Mouse (Mus musculus) MEL (cell line): Measurements from ENCODE around the gene Mrm2. TPM values are rescaled to one million over a fixed set of nuclear protein-coding genes. Genes with fewer than 3 reads are reported as not detected.

ENCODE experiments used
- DNase-seq: peaks from one replicate; pipeline ENCODE4 v3.0.0; 2011; ENCODE audit warnings: low read depth, low spot score
- H3K27ac ChIP-seq: 2 replicates; pipeline ENCODE4 v1.5.1; 2012; ENCODE audit warnings: low read depth, mild to moderate bottlenecking, control low read depth, low read length, moderate library complexity; ENCODE audit not compliant: control insufficient read depth
- H3K27me3 ChIP-seq, 2 experiments: fragments of 150-350 bp in 1 of 2; sonication (generic) in 1 of 2; 2 replicates each; pipeline ENCODE4 v1.6.1; 2012; ENCODE audit warnings: low read length in 2 of 2, mild to moderate bottlenecking in 2 of 2, improper control_type of control experiment in 1 of 2, moderate library complexity in 1 of 2; ENCODE audit not compliant: insufficient read depth in 2 of 2, control insufficient read depth in 1 of 2
- H3K36me3 ChIP-seq, 2 experiments: 2 replicates each; pipeline ENCODE4 v1.6.1; 2012 to 2014; ENCODE audit warnings: low read length in 2 of 2, improper control_type of control experiment in 1 of 2, inconsistent platforms in 1 of 2, mild to moderate bottlenecking in 1 of 2; ENCODE audit not compliant: insufficient read depth in 2 of 2, control insufficient read depth in 1 of 2
- H3K4me1 ChIP-seq, 2 experiments: fragments of 150-350 bp in 1 of 2; sonication (generic) in 1 of 2; 2 replicates each; pipeline ENCODE4 v1.6.1; 2012; ENCODE audit warnings: low read length in 2 of 2, improper control_type of control experiment in 1 of 2, mild to moderate bottlenecking in 1 of 2; ENCODE audit not compliant: insufficient read depth in 2 of 2, control insufficient read depth in 1 of 2
- H3K4me3 ChIP-seq, 2 experiments: fragments of 150-350 bp in 1 of 2; sonication (generic) in 1 of 2; 2 replicates each; pipeline ENCODE4 v1.5.1; 2012; ENCODE audit warnings: low read depth in 2 of 2, low read length in 2 of 2, mild to moderate bottlenecking in 2 of 2, moderate library complexity in 2 of 2, control low read depth in 1 of 2, improper control_type of control experiment in 1 of 2; ENCODE audit not compliant: control insufficient read depth in 1 of 2, insufficient read depth in 1 of 2
- H3K79me2 ChIP-seq: 2 replicates; pipeline ENCODE4 v1.6.1; 2012; ENCODE audit warnings: mild to moderate bottlenecking, low read length, moderate library complexity; ENCODE audit not compliant: control insufficient read depth, poor library complexity, insufficient read depth
- H3K9ac ChIP-seq: 2 replicates; pipeline ENCODE4 v1.6.1; 2012; ENCODE audit warnings: low read depth, mild to moderate bottlenecking, control low read depth, low read length, moderate library complexity; ENCODE audit not compliant: control insufficient read depth, poor library complexity, severe bottlenecking
- H3K9me3 ChIP-seq: fragments of 150-350 bp; sonication (generic); replicated peaks from 2 replicates; pipeline ENCODE4 v1.6.1; 2012; ENCODE audit warnings: mild to moderate bottlenecking, low read length, improper control_type of control experiment, moderate library complexity; ENCODE audit not compliant: insufficient read depth
- BHLHE40 ChIP-seq: IDR thresholded peaks from 2 replicates; pipeline ENCODE4 v1.6.1; 2012; ENCODE audit warnings: low read depth, mild to moderate bottlenecking, inconsistent platforms, low read length, improper control_type of control experiment, borderline replicate concordance
- CHD2 ChIP-seq: IDR thresholded peaks from 2 replicates; pipeline ENCODE4 v1.6.1; 2011; ENCODE audit warnings: low read length, improper control_type of control experiment
- CTCF ChIP-seq, 3 experiments: IDR thresholded peaks in 2 of 3; conservative IDR thresholded peaks in 1 of 3; 2 replicates each; pipeline ENCODE4 v1.5.1; 2011 to 2012; ENCODE audit warnings: low read length in 3 of 3, low read depth in 2 of 3, mild to moderate bottlenecking in 2 of 3, improper control_type of control experiment in 1 of 3, inconsistent platforms in 1 of 3, mixed read lengths in 1 of 3, moderate library complexity in 1 of 3; ENCODE audit not compliant: control insufficient read depth in 1 of 3, insufficient read depth in 1 of 3, poor library complexity in 1 of 3, severe bottlenecking in 1 of 3
- E2F4 ChIP-seq: IDR thresholded peaks from 2 replicates; pipeline ENCODE4 v1.6.1; 2011; ENCODE audit warnings: low read depth, low read length, improper control_type of control experiment, borderline replicate concordance
- ELF1 ChIP-seq: IDR thresholded peaks from 2 replicates; pipeline ENCODE4 v1.6.1; 2014; ENCODE audit warnings: low read depth, mild to moderate bottlenecking, inconsistent platforms, low read length, improper control_type of control experiment, moderate library complexity
- GABPA ChIP-seq: IDR thresholded peaks from 2 replicates; pipeline ENCODE4 v1.6.1; 2012; ENCODE audit warnings: low read depth, mild to moderate bottlenecking, inconsistent platforms, low read length, improper control_type of control experiment, moderate library complexity
- HCFC1 ChIP-seq: IDR thresholded peaks from 2 replicates; pipeline ENCODE4 v1.6.1; 2012; ENCODE audit warnings: low read depth, mild to moderate bottlenecking, inconsistent platforms, low read length, improper control_type of control experiment, moderate library complexity
- JUND ChIP-seq: IDR thresholded peaks from 2 replicates; pipeline ENCODE4 v1.6.1; 2011; ENCODE audit warnings: low read depth, mild to moderate bottlenecking, improper control_type of control experiment, low read length
- KAT2A ChIP-seq: conservative IDR thresholded peaks from 2 replicates; pipeline ENCODE4 v1.6.1; 2012; ENCODE audit warnings: low read depth, low read length, improper control_type of control experiment, inconsistent platforms
- MAFK ChIP-seq: IDR thresholded peaks from 2 replicates; pipeline ENCODE4 v1.6.1; 2011; ENCODE audit warnings: low read depth, mild to moderate bottlenecking, low read length, improper control_type of control experiment, borderline replicate concordance
- MAZ ChIP-seq: IDR thresholded peaks from 2 replicates; pipeline ENCODE4 v1.6.1; 2012; ENCODE audit warnings: low read depth, mild to moderate bottlenecking, inconsistent platforms, low read length, improper control_type of control experiment
- MEF2A ChIP-seq: IDR thresholded peaks from 2 replicates; pipeline ENCODE4 v1.6.1; 2014; ENCODE audit warnings: low read depth, mild to moderate bottlenecking, inconsistent platforms, low read length, improper control_type of control experiment; ENCODE audit not compliant: poor library complexity, insufficient replicate concordance, severe bottlenecking; ENCODE audit errors: extremely low read depth
- MXI1 ChIP-seq: IDR thresholded peaks from 2 replicates; pipeline ENCODE4 v1.6.1; 2011; ENCODE audit warnings: mild to moderate bottlenecking, low read depth, low read length, improper control_type of control experiment
- MYB ChIP-seq: IDR thresholded peaks from 2 replicates; pipeline ENCODE4 v1.6.1; 2011; ENCODE audit warnings: mild to moderate bottlenecking, low read depth, low read length, improper control_type of control experiment
- NRF1 ChIP-seq: IDR thresholded peaks from 2 replicates; pipeline ENCODE4 v1.6.1; 2014; ENCODE audit warnings: low read depth, mild to moderate bottlenecking, inconsistent platforms, low read length, improper control_type of control experiment, moderate library complexity; ENCODE audit not compliant: poor library complexity, insufficient read depth, severe bottlenecking
- POLR2AphosphoS2 ChIP-seq: IDR thresholded peaks from 2 replicates; pipeline ENCODE4 v1.6.1; 2011; ENCODE audit warnings: low read length, improper control_type of control experiment
- RAD21 ChIP-seq: IDR thresholded peaks from 2 replicates; pipeline ENCODE4 v1.6.1; 2011; ENCODE audit warnings: mild to moderate bottlenecking, low read depth, low read length, improper control_type of control experiment
- SIN3A ChIP-seq: IDR thresholded peaks from 2 replicates; pipeline ENCODE4 v1.6.1; 2012; ENCODE audit warnings: low read length, improper control_type of control experiment, inconsistent platforms
- SMC3 ChIP-seq: IDR thresholded peaks from 2 replicates; pipeline ENCODE4 v1.6.1; 2011; ENCODE audit warnings: low read depth, low read length, improper control_type of control experiment
- TAL1 ChIP-seq: IDR thresholded peaks from 2 replicates; pipeline ENCODE4 v1.6.1; 2012; ENCODE audit warnings: mild to moderate bottlenecking, inconsistent platforms, low read length, moderate library complexity, mixed read lengths
- TBP ChIP-seq: IDR thresholded peaks from 2 replicates; pipeline ENCODE4 v1.8.0; 2011; ENCODE audit warnings: low read depth, low read length, improper control_type of control experiment
- TCF12 ChIP-seq: IDR thresholded peaks from 2 replicates; pipeline ENCODE4 v1.6.1; 2014; ENCODE audit warnings: low read depth, mild to moderate bottlenecking, inconsistent platforms, low read length, improper control_type of control experiment, moderate library complexity
- USF1 ChIP-seq: IDR thresholded peaks from 2 replicates; pipeline ENCODE4 v1.6.1; 2014; ENCODE audit warnings: low read depth, mild to moderate bottlenecking, inconsistent platforms, low read length, improper control_type of control experiment, moderate library complexity
- USF2 ChIP-seq, 2 experiments: IDR thresholded peaks; 2 replicates each; pipeline ENCODE4 v1.6.1; 2011 to 2012; ENCODE audit warnings: improper control_type of control experiment in 2 of 2, low read length in 2 of 2, borderline replicate concordance in 1 of 2, inconsistent platforms in 1 of 2, low read depth in 1 of 2, mild to moderate bottlenecking in 1 of 2; ENCODE audit not compliant: insufficient read depth in 1 of 2
- ZC3H11A ChIP-seq: IDR thresholded peaks from 2 replicates; pipeline ENCODE4 v1.6.1; 2012; ENCODE audit warnings: low read depth, mild to moderate bottlenecking, inconsistent platforms, low read length, improper control_type of control experiment
- ZMIZ1 ChIP-seq: IDR thresholded peaks from 2 replicates; pipeline ENCODE4 v1.6.1; 2012; ENCODE audit warnings: low read depth, mild to moderate bottlenecking, inconsistent platforms, low read length, improper control_type of control experiment, moderate library complexity
- polyA plus RNA-seq, 2 experiments: library from polyadenylated mRNA; stranded (reverse) in 1 of 2; unstranded in 1 of 2; fragments of >175 nt in 1 of 2; fragments of >200 nt in 1 of 2; gene quantifications; 2 replicates each; pipeline versions ENCODE4 v1.2.1 to v1.2.4; 2012; ENCODE audit warnings: low replicate concordance in 2 of 2, low read depth in 1 of 2; ENCODE audit not compliant: insufficient read length in 2 of 2, insufficient read depth in 1 of 2, missing spikeins in 1 of 2
- total RNA-seq: library from RNA; depleted of rRNA; stranded (reverse); fragments of 300-350 nt; gene quantifications from 2 replicates; pipeline ENCODE4 v1.2.3, GENCODE M21; 2012

Mrm2 gene
- total and polyA plus RNA-seq, 3 experiments = 14.1 to 15.3 TPM; not detected in 1

DNA sequence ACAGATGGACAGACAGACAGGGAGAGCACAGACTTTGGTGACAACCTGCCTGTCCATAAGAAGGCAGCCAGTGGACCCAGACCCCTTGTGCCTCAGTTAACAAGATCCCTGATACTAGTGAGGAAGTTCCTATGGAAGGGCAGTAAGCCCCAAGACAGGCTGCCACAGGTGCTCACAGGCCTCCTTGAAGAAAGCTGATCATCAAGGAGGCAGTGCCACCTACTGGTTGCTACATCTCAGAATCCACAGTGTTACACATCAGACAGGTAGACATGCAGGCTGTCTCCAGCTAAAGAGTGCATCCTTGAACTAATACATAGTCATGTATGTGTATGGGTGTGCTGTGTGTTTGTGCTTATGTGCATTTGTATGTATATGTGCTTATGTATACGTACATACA lies 39.5 kb downstream of the Mrm2 start:
- H3K79me2 ChIP-seq = no peaks in the 10 kb centered on the region
- no peak overlapping the region for H3K4me3 ChIP-seq
- no peaks in the 10 kb centered on the region for H3K27me3 ChIP-seq
- H3K9ac ChIP-seq = no peak overlapping the region
- no peaks in the 10 kb centered on the region for H3K9me3 ChIP-seq
- DNase-seq = peak; percentile 58
- TF ChIP-seq CTCF (IDR thresholded peaks at IDR 0.05 in 2 of 3, conservative IDR thresholded peaks at IDR 0.05 in 1 of 3; ENCODE audit: control insufficient read depth in 1 of 3, insufficient read depth in 1 of 3, low read depth in 2 of 3, low read length in 3 of 3, poor library complexity in 1 of 3, severe bottlenecking in 1 of 3) (peak; percentile 56 to 70 (median 62)), JUND (no peak), ELF1 (no peak), ZC3H11A (peak; percentile 24; the same call in 1 of the 2 replicates), MYB (no peak), SMC3 (peak; percentile 61), RAD21 (peak; percentile 68), MAFK (no peak), POLR2AphosphoS2 (no peak), KAT2A (no peak), TBP (no peak), TCF12 (no peak)
- peaks cover 0 to 25% of the 10 kb centered on the region in 2 experiments; a peak in 2 of 4 replicates for H3K36me3 ChIP-seq
- H3K4me1 ChIP-seq = no peaks in the 10 kb centered on the region
- no peak overlapping the region for H3K27ac ChIP-seq

DNA sequence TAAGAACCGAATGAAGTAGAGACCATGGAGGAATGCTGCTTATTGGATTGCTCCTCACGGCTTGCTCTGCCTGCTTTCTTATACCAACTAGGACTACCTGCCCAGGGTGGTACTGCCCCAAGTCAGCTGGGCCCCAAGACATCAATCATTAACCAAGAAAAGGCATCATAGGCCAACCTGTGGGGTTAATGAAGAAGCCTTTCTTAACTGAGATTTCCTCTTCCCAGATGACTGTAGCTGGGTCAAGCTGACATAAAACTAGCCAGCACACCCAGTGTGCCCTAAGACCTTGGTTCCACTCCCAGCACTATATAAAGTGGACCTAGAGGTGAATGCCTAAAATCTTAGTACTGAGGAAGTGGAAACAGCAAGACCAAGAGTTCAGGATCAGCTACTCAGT lies 42.5 kb downstream of the Mrm2 start:
- no peaks in the 10 kb centered on the region for H3K9me3 ChIP-seq
- no peaks in the 10 kb centered on the region for H3K4me1 ChIP-seq
- DNase-seq = no peak
- H3K79me2 ChIP-seq = no peaks in the 10 kb centered on the region
- H3K27ac ChIP-seq = no peak overlapping the region
- H3K4me3 ChIP-seq = no peak overlapping the region
- peaks cover 0 to 21% of the 10 kb centered on the region in 2 experiments; a peak in 2 of 4 replicates for H3K36me3 ChIP-seq
- no peak overlapping the region for H3K9ac ChIP-seq
- TF ChIP-seq TAL1 (no peak), MAZ (no peak), CHD2 (no peak), SIN3A (no peak)
- TF ChIP-seq, all 39 proteins: peak for 0
- H3K27me3 ChIP-seq = no peaks in the 10 kb centered on the region

GRCm38 (mm10) chr5:140288287-140288686 lies 43.4 kb downstream of the Mrm2 start:
- no peak overlapping the region for H3K4me3 ChIP-seq
- H3K27me3 ChIP-seq = no peaks in the 10 kb centered on the region
- no peaks in the 10 kb centered on the region for H3K79me2 ChIP-seq
- H3K36me3 ChIP-seq = peaks cover 0 to 21% of the 10 kb centered on the region in 2 experiments; a peak in 2 of 4 replicates
- no peaks in the 10 kb centered on the region for H3K4me1 ChIP-seq
- H3K9me3 ChIP-seq = no peaks in the 10 kb centered on the region
- no peak overlapping the region for H3K9ac ChIP-seq
- H3K27ac ChIP-seq = no peak overlapping the region
- no peak for DNase-seq
- TF ChIP-seq MEF2A = no peak
- no peak for TF ChIP-seq TAL1
- TF ChIP-seq MXI1 = no peak
- no peak for TF ChIP-seq E2F4
- TF ChIP-seq JUND = no peak
- TF ChIP-seq CHD2 = no peak
- no peak for TF ChIP-seq USF1
- TF ChIP-seq ZMIZ1 = no peak
- no peak for TF ChIP-seq USF2 (IDR thresholded peaks at IDR 0.05; ENCODE audit: borderline replicate concordance in 1 of 2, insufficient read depth in 1 of 2, low read depth in 1 of 2, low read length in 2 of 2)
- no peak for TF ChIP-seq BHLHE40
- no peak for TF ChIP-seq MAZ
- no peak for TF ChIP-seq KAT2A
- TF ChIP-seq HCFC1 = no peak
- no peak for TF ChIP-seq SIN3A
- TF ChIP-seq NRF1 = no peak
- no peak for TF ChIP-seq GABPA
